In genomic region chr12:59011844-59012709, GRCm38 (mm10) we compare ENCODE assay signal across 8 mouse cellular contexts. TPM values are rescaled to one million over a fixed set of nuclear protein-coding genes. Genes with fewer than 3 reads are reported as not detected.
A peak's percentile ranks its signal among the peaks of the same experiment; 100 is the strongest.
DNase-seq lines count a peak whose midpoint lies in the region; ATAC-seq lines count a peak whose summit lies in the region.

Gene Sec23a (minus strand): TSS chr12:59012017.

- peaks cover 2% of the 10 kb centered on the region; the same call in 1 of the 2 replicates for H3K4me1 ChIP-seq in forebrain, embryonic 11.5 days (replicated peaks; ENCODE audit: control insufficient read depth, insufficient read depth, low read length)
- H3K4me1 ChIP-seq in heart, embryonic 16.5 days (ENCODE audit: control insufficient read depth, insufficient read depth, low read length), result peaks cover 28% of the 10 kb centered on the region
- H3K4me1 ChIP-seq in liver, embryonic 15.5 days (replicated peaks), result peaks cover 28% of the 10 kb centered on the region
- peaks cover 14% of the 10 kb centered on the region for H3K4me1 ChIP-seq in neural tube, embryonic 12.5 days

- peak; percentile 97 to 98 for DNase-seq in CD8-positive naive resting alpha-beta T cell, adult 2 months (ENCODE audit: low read depth in 2 of 2, low spot score in 2 of 2)
- peak; percentile 89 for DNase-seq in c-Kit-positive CD71-negative TER-119-negative erythroid progenitor cells, embryonic 14.5 days (ENCODE audit: low read depth)
- DNase-seq in forebrain, embryonic 11.5 days (ENCODE audit: low spot score), result peak; percentile 99
- peak; percentile 99 for DNase-seq in kidney, postnatal 36 days
- DNase-seq in telencephalon, adult 2 months (ENCODE audit: low read depth, low spot score), result peak; percentile 97

- peak within 1 kb of the TSS; percentile 70 for H3K4me2 ChIP-seq in forebrain, embryonic 11.5 days (ENCODE audit: low read depth, low read length, severe bottlenecking)
- H3K4me2 ChIP-seq in heart, embryonic 16.5 days (ENCODE audit: low read depth, low read length), result peak within 1 kb of the TSS; percentile 93
- peak within 1 kb of the TSS; percentile 91 for H3K4me2 ChIP-seq in liver, embryonic 15.5 days
- peak within 1 kb of the TSS; percentile 81 for H3K4me2 ChIP-seq in neural tube, embryonic 12.5 days (replicated peaks)

- no peaks in the 10 kb centered on the region for H3K27me3 ChIP-seq in forebrain, embryonic 11.5 days (ENCODE audit: control insufficient read depth, insufficient read depth, low read length)
- H3K27me3 ChIP-seq in heart, embryonic 16.5 days (ENCODE audit: control insufficient read depth, insufficient read depth, low read length), result no peaks in the 10 kb centered on the region
- no peaks in the 10 kb centered on the region for H3K27me3 ChIP-seq in liver, embryonic 15.5 days
- H3K27me3 ChIP-seq in neural tube, embryonic 12.5 days (replicated peaks), result no peaks in the 10 kb centered on the region

- peak; percentile 96 for ATAC-seq in forebrain, embryonic 11.5 days (replicated peaks; ENCODE audit: low FRiP score)
- peak; percentile 95 for ATAC-seq in heart, embryonic 16.5 days (replicated peaks; ENCODE audit: extremely low read depth, insufficient read depth, low FRiP score)
- peak; percentile 93 for ATAC-seq in liver, embryonic 15.5 days (ENCODE audit: insufficient read depth)
- ATAC-seq in neural tube, embryonic 12.5 days (ENCODE audit: low FRiP score, low read depth), result peak; percentile 97

- H3K36me3 ChIP-seq in forebrain, embryonic 11.5 days (ENCODE audit: control insufficient read depth, insufficient read depth, low read length), result no peaks in the 10 kb centered on the region
- H3K36me3 ChIP-seq in heart, embryonic 16.5 days (ENCODE audit: control insufficient read depth, insufficient read depth), result peaks cover 3% of the 10 kb centered on the region; the same call in 1 of the 2 replicates
- H3K36me3 ChIP-seq in liver, embryonic 15.5 days (replicated peaks), result peaks cover 18% of the 10 kb centered on the region
- H3K36me3 ChIP-seq in neural tube, embryonic 12.5 days, result peaks cover 4% of the 10 kb centered on the region; the same call in 1 of the 2 replicates

- H3K9ac ChIP-seq in forebrain, embryonic 11.5 days (ENCODE audit: low read length), result peak within 1 kb of the TSS; percentile 77
- H3K9ac ChIP-seq in heart, embryonic 16.5 days (ENCODE audit: low read length), result peak within 1 kb of the TSS; percentile 94
- H3K9ac ChIP-seq in liver, embryonic 15.5 days, result peak within 1 kb of the TSS; percentile 85
- peak within 1 kb of the TSS; percentile 72 for H3K9ac ChIP-seq in neural tube, embryonic 12.5 days

- WGBS in forebrain, embryonic 11.5 days, result under 1% methylated on average over 48 of the region's 48 CpGs
- WGBS in heart, embryonic 16.5 days, result under 1% methylated on average over 48 of the region's 48 CpGs
- under 1% methylated on average over 48 of the region's 48 CpGs for WGBS in liver, embryonic 15.5 days (ENCODE audit: insufficient replicate concordance)
- under 1% methylated on average over 48 of the region's 48 CpGs for WGBS in neural tube, embryonic 12.5 days

- peak within 1 kb of the TSS; percentile 64 for H3K4me3 ChIP-seq in forebrain, embryonic 11.5 days (ENCODE audit: low read depth, low read length)
- peak within 1 kb of the TSS; percentile 93 for H3K4me3 ChIP-seq in heart, embryonic 16.5 days (ENCODE audit: low read length)
- H3K4me3 ChIP-seq in liver, embryonic 15.5 days (replicated peaks), result peak within 1 kb of the TSS; percentile 76
- H3K4me3 ChIP-seq in neural tube, embryonic 12.5 days, result peak within 1 kb of the TSS; percentile 70

- H3K9me3 ChIP-seq in forebrain, embryonic 11.5 days (ENCODE audit: control insufficient read depth, low read length), result no peaks in the 10 kb centered on the region
- H3K9me3 ChIP-seq in heart, embryonic 16.5 days (replicated peaks; ENCODE audit: control insufficient read depth, low read length), result no peaks in the 10 kb centered on the region
- no peaks in the 10 kb centered on the region for H3K9me3 ChIP-seq in liver, embryonic 15.5 days (replicated peaks)
- no peaks in the 10 kb centered on the region for H3K9me3 ChIP-seq in neural tube, embryonic 12.5 days

- H3K27ac ChIP-seq in forebrain, embryonic 11.5 days (ENCODE audit: low read depth, low read length), result peak within 1 kb of the TSS; percentile 64
- peak within 1 kb of the TSS; percentile 93 for H3K27ac ChIP-seq in heart, embryonic 16.5 days (ENCODE audit: low read length)
- peak within 1 kb of the TSS; percentile 98 for H3K27ac ChIP-seq in liver, embryonic 15.5 days (replicated peaks)
- H3K27ac ChIP-seq in neural tube, embryonic 12.5 days, result peak within 1 kb of the TSS; percentile 72

RNA-seq across cellular contexts. Expression of gene Sec23a, which starts in this region (rescaled TPM):
- 76.0 and 76.5 TPM in 2 replicates for polyA plus RNA-seq in forebrain, embryonic 11.5 days (2014; fragmentation: Nextera tagmentation; extraction: Ambion mirVana)
- 55.5 and 63.7 TPM in 2 replicates for polyA plus RNA-seq in heart, embryonic 16.5 days (2015; fragmentation: Nextera tagmentation; extraction: Ambion mirVana)
- 25.1 and 25.7 TPM in 2 replicates for polyA plus RNA-seq in liver, embryonic 15.5 days (2015; fragmentation: Nextera tagmentation; extraction: Ambion mirVana)
- 99.4 and 108 TPM in 2 replicates for polyA plus RNA-seq in neural tube, embryonic 12.5 days (2016; fragmentation: Nextera tagmentation; extraction: Ambion mirVana)

Comparison
In these comparisons a context has a peak if more than half of its experiments do, and no peak if none do; other contexts are left out.
1. Peak in every context shown above with its lines: DNase-seq, ATAC-seq, H3K4me3 ChIP-seq and H3K27ac ChIP-seq.